In the genomic region with DNA sequence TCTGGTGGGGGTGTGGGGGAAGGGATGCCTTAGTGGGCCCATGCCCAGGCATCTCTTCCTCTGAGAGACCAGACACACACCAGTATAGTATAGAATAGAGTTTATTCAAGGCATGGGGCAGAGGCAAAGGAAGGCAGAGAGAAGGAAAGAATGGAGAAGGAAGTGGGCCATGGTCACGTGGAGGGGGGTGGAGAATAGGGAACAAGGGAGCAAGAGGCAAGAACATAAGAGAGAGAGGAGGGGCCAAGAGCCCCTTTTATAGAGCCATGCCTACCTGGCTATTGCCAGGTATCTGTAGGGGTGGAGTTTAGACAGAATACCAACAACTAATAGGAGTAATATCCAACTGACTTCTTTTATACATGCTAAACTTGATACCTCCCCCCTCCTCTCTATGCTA, we compare ENCODE assay signal across 20 mouse cellular contexts.
A peak's percentile ranks its signal among the peaks of the same experiment; 100 is the strongest.
DNase-seq lines count a peak whose midpoint lies in the region; ATAC-seq lines count a peak whose summit lies in the region.
"Had no signal": no experiment of that assay in that cellular context is flagged by ENCODE, and none has a peak within 500 bp of the region (broad histone marks: within the 10 kb centered on the region; RNA-seq: fewer than 3 reads in every experiment).

No protein-coding gene starts in this region.

- 50% methylated on average over 1 of the region's 1 CpGs for WGBS in forebrain, embryonic 10.5 days
- 57% methylated on average over 1 of the region's 1 CpGs for WGBS in forebrain, embryonic 11.5 days
- WGBS in kidney, embryonic 14.5 days = 54% methylated on average over 1 of the region's 1 CpGs
- 72% methylated on average over 1 of the region's 1 CpGs for WGBS in kidney, embryonic 16.5 days
- WGBS in forebrain, embryonic 15.5 days = 45% methylated on average over 1 of the region's 1 CpGs
- 77% methylated on average over 1 of the region's 1 CpGs for WGBS in midbrain, embryonic 16.5 days

- H3K27ac ChIP-seq in forebrain, embryonic 10.5 days = peak overlapping the region; percentile 79
- no peak overlapping the region for H3K27ac ChIP-seq in forebrain, embryonic 11.5 days (ENCODE audit: low read depth, low read length)
- no peak overlapping the region for H3K27ac ChIP-seq in kidney, embryonic 14.5 days (ENCODE audit: low read depth, low read length)
- no peak overlapping the region for H3K27ac ChIP-seq in kidney, embryonic 16.5 days (ENCODE audit: low read length)
- peak overlapping the region; percentile 87; the same call in 1 of the 2 replicates for H3K27ac ChIP-seq in forebrain, embryonic 15.5 days (replicated peaks)
- H3K27ac ChIP-seq in midbrain, embryonic 16.5 days (ENCODE audit: low read length) = no peak overlapping the region
- H3K27ac ChIP-seq: embryonic facial prominence, embryonic 13.5 days; heart, adult 2 months; kidney, postnatal 0 days; layer of hippocampus, adult 2 months; stomach, postnatal 0 days had no signal

- H3K36me3 ChIP-seq in forebrain, embryonic 10.5 days (replicated peaks) = peaks cover 42% of the 10 kb centered on the region
- H3K36me3 ChIP-seq in forebrain, embryonic 11.5 days (ENCODE audit: control insufficient read depth, insufficient read depth, low read length) = no peaks in the 10 kb centered on the region
- H3K36me3 ChIP-seq in kidney, embryonic 14.5 days (ENCODE audit: control insufficient read depth, insufficient read depth, low read length) = no peaks in the 10 kb centered on the region
- no peaks in the 10 kb centered on the region for H3K36me3 ChIP-seq in kidney, embryonic 16.5 days (ENCODE audit: insufficient read depth, low read length)
- H3K36me3 ChIP-seq in forebrain, embryonic 15.5 days = no peaks in the 10 kb centered on the region
- H3K36me3 ChIP-seq in midbrain, embryonic 16.5 days (ENCODE audit: control insufficient read depth, insufficient read depth, low read length) = no peaks in the 10 kb centered on the region
- H3K36me3 ChIP-seq: embryonic facial prominence, embryonic 13.5 days; limb, embryonic 10.5 days had no signal

- no peak overlapping the region for H3K4me3 ChIP-seq in forebrain, embryonic 10.5 days
- H3K4me3 ChIP-seq in forebrain, embryonic 11.5 days (ENCODE audit: low read depth, low read length) = no peak overlapping the region
- no peak overlapping the region for H3K4me3 ChIP-seq in kidney, embryonic 14.5 days (ENCODE audit: low read length)
- H3K4me3 ChIP-seq in kidney, embryonic 16.5 days (ENCODE audit: low read length) = no peak overlapping the region
- no peak overlapping the region for H3K4me3 ChIP-seq in forebrain, embryonic 15.5 days
- H3K4me3 ChIP-seq in midbrain, embryonic 16.5 days (ENCODE audit: low read depth, low read length) = no peak overlapping the region
- H3K4me3 ChIP-seq: embryonic facial prominence, embryonic 13.5 days; heart, adult 2 months; layer of hippocampus, adult 2 months had no signal

- no peak overlapping the region for H3K9ac ChIP-seq in forebrain, embryonic 11.5 days (ENCODE audit: low read length)
- H3K9ac ChIP-seq in kidney, embryonic 14.5 days (ENCODE audit: low read depth, low read length) = no peak overlapping the region
- no peak overlapping the region for H3K9ac ChIP-seq in kidney, embryonic 16.5 days (replicated peaks; ENCODE audit: low read length)
- H3K9ac ChIP-seq in forebrain, embryonic 15.5 days (replicated peaks) = no peak overlapping the region
- H3K9ac ChIP-seq in midbrain, embryonic 16.5 days (ENCODE audit: low read depth, low read length) = no peak overlapping the region
- H3K9ac ChIP-seq: embryonic facial prominence, embryonic 13.5 days; lung, embryonic 14.5 days had no signal

- no peaks in the 10 kb centered on the region for H3K27me3 ChIP-seq in forebrain, embryonic 10.5 days (ENCODE audit: poor library complexity, severe bottlenecking)
- H3K27me3 ChIP-seq in forebrain, embryonic 11.5 days (ENCODE audit: control insufficient read depth, insufficient read depth, low read length) = no peaks in the 10 kb centered on the region
- no peaks in the 10 kb centered on the region for H3K27me3 ChIP-seq in kidney, embryonic 14.5 days (ENCODE audit: control insufficient read depth, insufficient read depth, low read length)
- H3K27me3 ChIP-seq in kidney, embryonic 16.5 days (ENCODE audit: insufficient read depth, low read length) = no peaks in the 10 kb centered on the region
- H3K27me3 ChIP-seq in forebrain, embryonic 15.5 days = no peaks in the 10 kb centered on the region
- no peaks in the 10 kb centered on the region for H3K27me3 ChIP-seq in midbrain, embryonic 16.5 days (ENCODE audit: control insufficient read depth, insufficient read depth, low read depth, low read length)
- H3K27me3 ChIP-seq: embryonic facial prominence, embryonic 13.5 days had no signal

- DNase-seq in forebrain, embryonic 10.5 days (ENCODE audit: extremely low spot score, low spot score) = no peak
- no peak for DNase-seq in forebrain, embryonic 11.5 days (ENCODE audit: low spot score)
- DNase-seq in frontal cortex, adult 2 months (ENCODE audit: extremely low spot score in 1 of 2, low spot score in 1 of 2) = no peak
- DNase-seq: adrenal gland, postnatal 14 days; cerebellum, adult 18-20 months; heart, adult 2 months; lung, embryonic 14.5 days; lung, postnatal 4 days; thymus, postnatal 14 days had no signal

- no peak for ATAC-seq in forebrain, embryonic 11.5 days (replicated peaks; ENCODE audit: low FRiP score)
- ATAC-seq in kidney, embryonic 14.5 days (ENCODE audit: low FRiP score, low TSS enrichment) = peak; percentile 60; the same call in 1 of the 2 replicates
- no peak; the same call in 1 of the 2 replicates for ATAC-seq in kidney, embryonic 16.5 days (ENCODE audit: low FRiP score, low TSS enrichment)
- no peak for ATAC-seq in forebrain, embryonic 15.5 days (replicated peaks)
- peak; percentile 31 for ATAC-seq in midbrain, embryonic 16.5 days
- ATAC-seq in erythroblast, adult 5-6 weeks (replicated peaks; ENCODE audit: low FRiP score, poor library complexity, severe bottlenecking) = no peak

- no peak overlapping the region for H3K4me2 ChIP-seq in forebrain, embryonic 11.5 days (ENCODE audit: low read depth, low read length, severe bottlenecking)
- no peak overlapping the region for H3K4me2 ChIP-seq in kidney, embryonic 14.5 days (replicated peaks; ENCODE audit: low read depth, low read length)
- H3K4me2 ChIP-seq in kidney, embryonic 16.5 days (replicated peaks; ENCODE audit: low read depth, low read length) = no peak overlapping the region
- H3K4me2 ChIP-seq in forebrain, embryonic 15.5 days (replicated peaks) = no peak overlapping the region
- H3K4me2 ChIP-seq in midbrain, embryonic 16.5 days (ENCODE audit: low read length) = no peak overlapping the region
- H3K4me2 ChIP-seq: embryonic facial prominence, embryonic 13.5 days; liver, embryonic 11.5 days; lung, embryonic 14.5 days had no signal

- H3K4me1 ChIP-seq in forebrain, embryonic 10.5 days = peaks cover 55% of the 10 kb centered on the region
- H3K4me1 ChIP-seq in forebrain, embryonic 11.5 days (replicated peaks; ENCODE audit: control insufficient read depth, insufficient read depth, low read length) = 0 out of 2 replicates have a peak, but pooled peaks cover 5% of the 10 kb centered on the region
- 0 out of 2 replicates have a peak, but pooled peaks cover 3% of the 10 kb centered on the region for H3K4me1 ChIP-seq in kidney, embryonic 14.5 days (ENCODE audit: control insufficient read depth, insufficient read depth, low read length)
- 0 out of 2 replicates have a peak, but pooled peaks cover 3% of the 10 kb centered on the region for H3K4me1 ChIP-seq in kidney, embryonic 16.5 days (ENCODE audit: insufficient read depth, low read length)
- peaks cover 29% of the 10 kb centered on the region for H3K4me1 ChIP-seq in forebrain, embryonic 15.5 days
- peaks cover 22% of the 10 kb centered on the region for H3K4me1 ChIP-seq in midbrain, embryonic 16.5 days (ENCODE audit: control insufficient read depth, insufficient read depth, low read length)

- H3K9me3 ChIP-seq in forebrain, embryonic 10.5 days = no peaks in the 10 kb centered on the region
- no peaks in the 10 kb centered on the region for H3K9me3 ChIP-seq in forebrain, embryonic 11.5 days (ENCODE audit: control insufficient read depth, low read length)
- no peaks in the 10 kb centered on the region for H3K9me3 ChIP-seq in kidney, embryonic 14.5 days (ENCODE audit: control insufficient read depth, low read length)
- no peaks in the 10 kb centered on the region for H3K9me3 ChIP-seq in kidney, embryonic 16.5 days (ENCODE audit: low read length)
- H3K9me3 ChIP-seq in forebrain, embryonic 15.5 days = no peaks in the 10 kb centered on the region
- H3K9me3 ChIP-seq in midbrain, embryonic 16.5 days (replicated peaks; ENCODE audit: control insufficient read depth, low read length, poor library complexity, severe bottlenecking) = no peaks in the 10 kb centered on the region
- H3K9me3 ChIP-seq: embryonic facial prominence, embryonic 13.5 days; limb, embryonic 10.5 days had no signal

Comparison
In these comparisons a context has a peak if more than half of its experiments do, and no peak if none do; other contexts are left out.
1. H3K27ac ChIP-seq: peak in forebrain, embryonic 10.5 days (single experiment) and forebrain, embryonic 15.5 days (single experiment); none in forebrain, embryonic 11.5 days (single experiment), kidney, embryonic 14.5 days (single experiment), kidney, embryonic 16.5 days (single experiment) and midbrain, embryonic 16.5 days (single experiment).
2. ATAC-seq: peak in kidney, embryonic 14.5 days (single experiment) and midbrain, embryonic 16.5 days (single experiment); none in forebrain, embryonic 11.5 days (single experiment), kidney, embryonic 16.5 days (single experiment), forebrain, embryonic 15.5 days (single experiment) and erythroblast, adult 5-6 weeks (single experiment).